Mouse (Mus musculus): ENCODE results near the gene Zbtb20. TPM values are rescaled to one million over a fixed set of nuclear protein-coding genes. Genes with fewer than 3 reads are reported as not detected.

Zbtb20 gene
- total RNA-seq, 1 experiment from 2014 or later = 178 TPM

GRCm38 (mm10) chr16:43662124-43663004, 786.7 kb downstream of the Zbtb20 start:
- DNase-seq = no peak

- no peak for DNase-seq
These were observed 788.4 kb downstream of the Zbtb20 start, which contains the start of gene Tigit for GRCm38 (mm10) chr16:43663978-43664579. Gene Tigit (minus strand): TSS chr16:43664146.

GRCm38 (mm10) chr16:43664861-43665260, 789.2 kb downstream of the Zbtb20 start:
- DNase-seq = no peak

GRCm38 (mm10) chr16:43668294-43668693, 792.6 kb downstream of the Zbtb20 start:
- no peak for DNase-seq

GRCm38 (mm10) chr16:43671972-43672371, 796.3 kb downstream of the Zbtb20 start:
- DNase-seq = no peak

- no peak for DNase-seq
These were observed 797.0 kb downstream of the Zbtb20 start for GRCm38 (mm10) chr16:43672697-43673096.

GRCm38 (mm10) chr16:43674400-43674799, 798.7 kb downstream of the Zbtb20 start:
- no peak for DNase-seq

GRCm38 (mm10) chr16:43687968-43688367, 812.3 kb downstream of the Zbtb20 start:
- DNase-seq = no peak

- DNase-seq = no peak
These were observed 814.6 kb downstream of the Zbtb20 start for GRCm38 (mm10) chr16:43690211-43690690.

GRCm38 (mm10) chr16:43690912-43691311, 815.2 kb downstream of the Zbtb20 start:
- no peak for DNase-seq

GRCm38 (mm10) chr16:43691741-43692140, 816.1 kb downstream of the Zbtb20 start:
- no peak for DNase-seq

Small RNAs within 50 kb of the gene (microRNA-seq; reads per million reads assigned to microRNA genes)
- 0 reads per million in 2 experiments for gene Mir568
